Mouse (Mus musculus): ENCODE results near the gene Phf11d.
"Not testable (repeated sequence)": the region's sequence is repeated elsewhere in the genome, so short reads cannot be mapped to it uniquely, and the experiment has no call there.

- not testable (repeated sequence) for TF ChIP-seq POLR2A (IDR thresholded peaks at IDR 0.05; ENCODE audit: low read depth, low read length); CTCF (IDR thresholded peaks at IDR 0.05; ENCODE audit: borderline replicate concordance, insufficient read depth, low read length)
Observed at GRCm38 (mm10) chr14:59319036-59319435, 46.2 kb downstream of the Phf11d start.

Measured in embryonic fibroblast, embryonic 13.5 days (primary cell).